16 mouse cellular contexts compared by ENCODE assay signal in genomic region chr10:108892441-108892840, GRCm38 (mm10).
"Had no signal": no experiment of that assay in that cellular context is flagged by ENCODE, and none has a peak within 500 bp of the region (broad histone marks: within the 10 kb centered on the region; RNA-seq: fewer than 3 reads in every experiment).

No protein-coding gene starts in this region.

- H3K4me2 ChIP-seq: neural tube, embryonic 12.5 days; neural tube, embryonic 13.5 days; neural tube, embryonic 15.5 days; stomach, embryonic 15.5 days had no signal

- H3K27ac ChIP-seq: neural tube, embryonic 12.5 days; neural tube, embryonic 13.5 days; neural tube, embryonic 15.5 days; stomach, embryonic 15.5 days; stomach, postnatal 0 days had no signal

- H3K36me3 ChIP-seq: neural tube, embryonic 12.5 days; neural tube, embryonic 13.5 days; neural tube, embryonic 15.5 days; stomach, embryonic 15.5 days had no signal

- DNase-seq: right cerebral cortex, adult 18-20 months; right cerebral cortex, postnatal 14 days; right cerebral cortex, postnatal 25 days; right cerebral cortex, postnatal 4 days; spleen, adult 18-20 months; thymus, adult 18-20 months; thymus, adult 2 months; thymus, postnatal 14 days; thymus, postnatal 25 days; thymus, postnatal 36 days; thymus, postnatal 4 days had no signal

- H3K9me3 ChIP-seq: neural tube, embryonic 12.5 days; neural tube, embryonic 13.5 days; neural tube, embryonic 15.5 days; stomach, embryonic 15.5 days had no signal

- H3K4me1 ChIP-seq: neural tube, embryonic 12.5 days; neural tube, embryonic 13.5 days; neural tube, embryonic 15.5 days; stomach, embryonic 15.5 days had no signal

- H3K9ac ChIP-seq: neural tube, embryonic 12.5 days; neural tube, embryonic 13.5 days; neural tube, embryonic 15.5 days; stomach, embryonic 15.5 days had no signal

- H3K4me3 ChIP-seq: neural tube, embryonic 12.5 days; neural tube, embryonic 13.5 days; neural tube, embryonic 15.5 days; stomach, embryonic 15.5 days had no signal

- H3K27me3 ChIP-seq: neural tube, embryonic 12.5 days; neural tube, embryonic 13.5 days; neural tube, embryonic 15.5 days; stomach, embryonic 15.5 days had no signal
